Mouse (Mus musculus) erythroblast, embryonic 14.5 days (primary cell): ENCODE results near the gene BC107364.

Experiments
- GATA1 ChIP-seq: IDR thresholded peaks from 2 replicates; pipeline ENCODE4 v1.6.1; 2012; ENCODE audit warnings: low read length, inconsistent platforms, mixed read lengths
- TAL1 ChIP-seq: IDR thresholded peaks from 3 replicates; pipeline ENCODE4 v1.6.1; 2012; ENCODE audit warnings: low read length, inconsistent platforms, mixed read lengths

DNA sequence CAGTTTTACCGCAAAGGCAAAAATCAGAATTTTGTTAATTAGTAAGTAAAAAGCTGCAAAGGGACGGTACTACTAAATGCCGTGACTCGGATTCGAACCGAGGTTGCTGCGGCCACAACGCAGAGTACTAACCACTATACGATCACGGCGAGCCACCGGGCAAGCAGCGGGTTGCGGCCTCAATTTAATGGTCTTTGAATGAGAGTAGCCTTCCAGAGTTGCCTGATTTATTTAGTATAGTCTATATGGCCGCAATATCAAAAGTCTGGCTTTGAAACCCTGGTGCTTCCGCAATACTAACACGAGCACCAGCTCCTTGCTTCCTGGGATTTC, 48.1 kb upstream of the BC107364 start:
- TF ChIP-seq TAL1 (no peak), GATA1 (no peak)
